Mouse (Mus musculus) midbrain, embryonic 10.5 days (tissue): ENCODE data around the gene Cep83. TPM values are rescaled to one million over a fixed set of nuclear protein-coding genes. Genes with fewer than 3 reads are reported as not detected.

Experiments used
- DNase-seq: peaks from one replicate; pipeline ENCODE4 v3.0.0-alpha.2; 2017; ENCODE audit warnings: low spot score
- H3K27ac ChIP-seq: fragments of 300-500 bp; sonication (generic); replicated peaks from 2 replicates; pipeline ENCODE4 v1.5.1; 2016; ENCODE audit warnings: mild to moderate bottlenecking
- H3K27me3 ChIP-seq: fragments of 300-500 bp; sonication (generic); 2 replicates; pipeline ENCODE4 v1.6.1; 2016; ENCODE audit warnings: low read depth, mild to moderate bottlenecking; ENCODE audit not compliant: poor library complexity, severe bottlenecking
- H3K36me3 ChIP-seq: fragments of 300-500 bp; sonication (generic); 2 replicates; pipeline ENCODE4 v1.6.1; 2016; ENCODE audit warnings: mild to moderate bottlenecking, moderate library complexity
- H3K4me1 ChIP-seq: fragments of 300-500 bp; sonication (generic); 2 replicates; pipeline ENCODE4 v1.6.1; 2016
- H3K4me3 ChIP-seq: fragments of 300-500 bp; sonication (generic); 2 replicates; pipeline ENCODE4 v1.5.1; 2016; ENCODE audit warnings: mild to moderate bottlenecking, moderate library complexity
- H3K9me3 ChIP-seq: fragments of 300-500 bp; sonication (generic); replicated peaks from 2 replicates; pipeline ENCODE4 v1.6.1; 2016; ENCODE audit warnings: mild to moderate bottlenecking
- WGBS: fragments of 180-500 bp; shearing (Covaris S2); methylation state at CpG from one replicate; pipeline ENCODE4 v1.1.7; 2016; 5-methylcytosine and 5-hydroxymethylcytosine counted together
- polyA plus RNA-seq: library from polyadenylated mRNA; unstranded; fragments of >200 nt; fragmentation: Nextera tagmentation; extraction: Ambion mirVana; gene quantifications from 2 replicates; pipeline ENCODE4 v1.2.1, GENCODE M21; 2016

Gene Cep83
- polyA plus RNA-seq, 1 experiment from 2014 or later, result 17.2 TPM

DNA sequence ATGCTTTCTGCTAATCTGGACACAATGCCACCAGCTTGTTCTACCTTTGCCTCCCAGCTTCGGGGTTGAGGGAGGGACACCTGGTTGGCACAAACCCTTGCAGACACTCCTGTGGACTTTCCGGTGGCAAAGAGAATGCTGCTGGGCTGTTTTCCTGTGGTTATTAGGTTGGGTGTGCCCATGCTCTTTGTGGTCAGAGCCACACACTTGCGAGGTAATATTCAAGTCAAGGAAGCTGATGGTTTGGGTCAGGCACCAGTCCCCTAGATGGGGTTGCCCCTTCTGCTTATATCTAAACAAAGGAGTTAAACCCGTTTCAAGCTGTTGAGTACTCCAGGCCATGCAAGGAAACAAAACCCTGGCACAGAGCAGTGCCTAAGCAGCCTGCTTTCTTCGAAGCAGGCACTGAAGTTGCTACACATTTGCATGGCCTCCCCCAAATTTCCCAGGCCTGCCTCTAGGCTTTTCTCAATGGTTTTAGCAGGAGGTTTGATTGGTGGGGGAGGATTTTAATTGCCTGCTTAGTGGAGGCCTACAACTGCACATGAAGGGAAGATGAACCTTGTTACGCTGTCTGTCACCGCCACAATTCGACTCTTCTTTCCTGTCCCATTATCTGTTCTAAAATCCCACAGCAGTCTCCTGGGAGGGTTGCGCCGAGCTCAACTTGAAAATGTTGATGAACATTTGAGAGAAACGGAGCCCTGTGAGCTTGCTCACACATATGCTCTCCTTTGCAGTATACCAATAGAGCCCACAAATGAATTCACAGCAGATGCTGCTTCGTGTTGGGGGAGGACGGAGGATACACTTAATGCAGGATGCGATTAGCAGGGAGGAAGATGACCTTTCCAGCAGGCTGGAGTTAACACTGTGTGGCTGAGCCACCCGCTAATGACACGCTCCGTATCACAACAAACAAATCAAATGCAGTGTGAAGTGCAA, 123.7 kb downstream of the Cep83 start:
- Histone ChIP-seq H3K9me3 (no peaks in the 10 kb centered on the region), H3K4me1 (peaks cover 18% of the 10 kb centered on the region), H3K27me3 (no peaks in the 10 kb centered on the region), H3K27ac (peak overlapping the region; percentile 61), H3K4me3 (no peak overlapping the region), H3K36me3 (peaks cover 28% of the 10 kb centered on the region)
- WGBS, result 72% methylated on average over 17 of the region's 17 CpGs
- DNase-seq, result no peak

DNA sequence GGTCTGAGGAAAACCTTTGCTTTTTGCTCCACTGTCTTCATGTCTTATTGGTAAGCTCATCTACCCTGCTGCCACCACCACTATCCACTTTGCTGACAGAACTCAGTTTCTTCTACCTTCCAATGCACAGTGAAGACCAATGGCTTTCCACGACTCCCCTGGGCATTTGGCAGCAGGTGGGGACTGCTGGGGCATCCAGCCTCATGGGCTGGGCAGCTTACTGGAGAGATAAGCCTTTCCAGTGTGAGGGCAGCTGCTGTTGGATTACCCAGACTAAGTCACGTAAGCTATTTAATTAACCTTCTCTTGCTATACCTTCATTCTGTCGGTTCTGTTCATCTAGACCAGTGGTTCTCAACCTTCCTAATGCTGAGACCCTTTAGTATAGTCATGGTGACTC, 129.7 kb downstream of the Cep83 start:
- Histone ChIP-seq H3K4me3 (no peak overlapping the region), H3K4me1 (no peaks in the 10 kb centered on the region; the same call in 1 of the 2 replicates), H3K27me3 (no peaks in the 10 kb centered on the region), H3K9me3 (no peaks in the 10 kb centered on the region), H3K27ac (no peak overlapping the region), H3K36me3 (peaks cover 8% of the 10 kb centered on the region; the same call in 1 of the 2 replicates)
- 89% methylated on average over 3 of the region's 3 CpGs for WGBS
- DNase-seq, result no peak

DNA sequence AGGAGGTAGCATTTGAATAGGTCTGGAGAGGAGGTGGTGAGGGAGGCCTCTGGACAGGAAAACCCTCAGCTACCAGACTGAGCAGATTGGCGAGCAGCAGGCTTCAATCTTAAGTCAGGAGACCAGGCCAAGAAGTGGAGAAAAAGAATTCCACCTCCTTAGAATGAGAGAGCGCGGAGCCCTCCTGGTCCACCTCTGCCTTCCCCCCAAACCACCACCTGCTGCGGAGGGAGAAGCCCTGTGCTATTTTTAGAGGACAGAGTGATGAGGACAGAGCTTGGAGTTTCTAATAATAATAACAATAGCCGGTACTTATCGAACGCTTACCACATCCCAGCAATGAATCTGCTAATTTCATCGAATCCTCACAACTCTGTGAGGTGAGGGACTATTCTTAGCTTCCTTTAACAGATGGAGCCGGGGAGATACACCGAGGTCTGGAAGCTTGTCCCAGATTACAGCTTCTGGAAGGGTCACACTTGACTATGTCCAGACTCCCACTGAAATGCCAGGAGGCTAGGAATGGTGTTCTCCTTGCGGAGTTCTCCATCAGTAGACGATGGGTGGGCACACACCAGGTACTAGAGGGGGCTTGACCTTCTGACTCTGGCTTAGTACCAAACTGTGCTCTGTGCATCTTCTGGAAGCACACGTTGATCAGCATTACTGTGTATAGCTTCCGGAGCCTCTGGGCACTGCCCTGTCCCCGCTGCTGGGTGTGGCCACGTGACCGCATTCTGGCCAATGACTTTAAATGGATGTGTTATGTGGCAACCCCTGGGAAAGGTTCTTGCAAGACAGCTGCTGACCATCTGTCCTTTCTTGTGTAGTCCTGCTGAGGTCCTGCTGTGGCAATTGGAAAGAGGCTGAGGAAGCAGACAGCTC, 130.6 kb downstream of the Cep83 start:
- Histone ChIP-seq H3K27ac (no peak overlapping the region), H3K4me3 (no peak overlapping the region), H3K27me3 (no peaks in the 10 kb centered on the region), H3K4me1 (no peaks in the 10 kb centered on the region), H3K36me3 (peaks cover 12% of the 10 kb centered on the region), H3K9me3 (no peaks in the 10 kb centered on the region)
- no peak for DNase-seq
- 90% methylated on average over 17 of the region's 17 CpGs for WGBS

DNA sequence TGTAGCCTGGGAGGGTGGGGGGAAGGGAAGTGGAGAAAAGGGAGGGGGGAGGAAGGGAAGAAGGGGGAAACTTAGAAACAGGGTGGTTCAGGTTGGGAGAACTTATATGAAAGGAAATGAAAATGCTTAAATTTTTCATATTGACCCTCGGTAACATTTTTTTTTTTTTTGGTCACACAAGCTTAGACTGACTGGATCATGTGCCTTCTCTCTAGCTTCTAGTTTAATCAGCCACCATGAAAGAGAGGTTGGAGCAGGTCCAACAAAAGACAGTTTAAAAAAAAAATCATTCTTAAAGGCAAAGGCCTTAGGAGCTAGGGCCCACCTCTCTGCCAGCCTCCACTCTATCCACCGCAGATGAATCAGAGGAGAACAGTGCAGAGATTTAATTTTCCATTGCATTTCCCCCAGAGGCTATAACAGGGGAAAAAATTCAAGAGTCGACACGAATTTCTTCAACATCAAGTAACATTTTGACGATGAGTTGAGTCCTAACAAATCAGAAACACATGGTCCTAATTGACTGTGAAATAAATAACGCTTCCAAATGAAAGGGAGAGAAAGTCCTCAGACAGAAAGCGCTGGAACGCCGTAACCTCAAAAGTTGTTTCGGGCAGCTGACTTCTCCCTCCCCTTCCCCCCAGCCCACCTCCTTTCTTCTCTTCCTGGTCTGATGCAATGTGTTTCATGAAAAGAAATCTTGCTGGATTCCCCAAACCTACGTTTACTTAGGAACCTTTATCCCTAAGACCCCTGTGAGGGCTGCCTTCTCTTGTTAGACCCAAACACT, 135.7 kb downstream of the Cep83 start:
- no peak for DNase-seq
- peaks cover 35% of the 10 kb centered on the region for H3K36me3 ChIP-seq
- no peaks in the 10 kb centered on the region for H3K9me3 ChIP-seq
- H3K27ac ChIP-seq, result peak overlapping the region; percentile 6; the same call in 1 of the 2 replicates
- no peaks in the 10 kb centered on the region for H3K27me3 ChIP-seq
- 68% methylated on average over 11 of the region's 11 CpGs for WGBS
- peaks cover 5% of the 10 kb centered on the region; the same call in 1 of the 2 replicates for H3K4me1 ChIP-seq
- no peak overlapping the region for H3K4me3 ChIP-seq

DNA sequence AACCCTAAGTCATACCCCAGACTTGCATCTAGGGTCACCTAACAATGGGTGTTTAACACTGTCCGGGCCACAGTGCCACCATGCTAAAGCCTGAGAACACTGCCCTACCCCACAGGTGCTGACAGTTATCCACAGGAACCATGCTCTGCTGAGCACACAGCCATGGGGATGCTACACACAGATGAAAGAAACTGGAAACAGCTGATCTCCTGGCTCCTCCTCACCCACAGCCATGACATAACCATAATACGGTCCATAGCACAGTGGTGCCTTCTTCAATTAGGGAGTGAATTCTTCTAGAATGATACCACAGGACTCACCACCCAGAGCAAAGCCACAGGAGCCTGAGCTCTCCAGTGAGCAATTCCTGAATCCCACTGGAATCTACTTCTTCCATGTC, 137.5 kb downstream of the Cep83 start:
- H3K4me1 ChIP-seq, result peaks cover 5% of the 10 kb centered on the region; the same call in 1 of the 2 replicates
- H3K9me3 ChIP-seq, result no peaks in the 10 kb centered on the region
- 94% methylated on average over 2 of the region's 2 CpGs for WGBS
- H3K27me3 ChIP-seq, result no peaks in the 10 kb centered on the region
- no peak overlapping the region for H3K4me3 ChIP-seq
- H3K27ac ChIP-seq, result no peak overlapping the region
- no peak for DNase-seq
- H3K36me3 ChIP-seq, result peaks cover 41% of the 10 kb centered on the region

DNA sequence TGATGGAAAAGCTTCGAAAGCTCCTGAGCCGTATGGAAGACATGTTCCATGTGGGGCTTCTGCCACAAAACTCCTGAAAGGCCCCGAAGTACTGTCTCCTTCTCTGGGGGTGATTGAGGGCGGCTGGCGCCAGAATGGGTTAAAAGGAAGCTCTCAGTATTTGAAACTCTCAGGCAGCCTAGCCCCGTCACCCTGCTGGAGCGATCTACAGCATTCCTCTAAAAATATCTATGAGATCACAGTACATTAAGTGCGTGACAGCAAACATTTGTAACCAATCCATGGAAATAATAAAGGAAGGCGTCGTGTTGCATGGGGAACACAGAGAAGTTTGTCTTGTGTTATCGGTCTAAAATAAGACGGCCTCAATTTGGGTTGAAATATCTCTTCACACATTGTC, 138.0 kb downstream of the Cep83 start:
- WGBS, result 95% methylated on average over 12 of the region's 12 CpGs
- Histone ChIP-seq H3K27me3 (no peaks in the 10 kb centered on the region), H3K36me3 (peaks cover 45% of the 10 kb centered on the region), H3K9me3 (no peaks in the 10 kb centered on the region), H3K4me1 (peaks cover 5% of the 10 kb centered on the region; the same call in 1 of the 2 replicates), H3K4me3 (no peak overlapping the region), H3K27ac (no peak overlapping the region)
- no peak for DNase-seq

DNA sequence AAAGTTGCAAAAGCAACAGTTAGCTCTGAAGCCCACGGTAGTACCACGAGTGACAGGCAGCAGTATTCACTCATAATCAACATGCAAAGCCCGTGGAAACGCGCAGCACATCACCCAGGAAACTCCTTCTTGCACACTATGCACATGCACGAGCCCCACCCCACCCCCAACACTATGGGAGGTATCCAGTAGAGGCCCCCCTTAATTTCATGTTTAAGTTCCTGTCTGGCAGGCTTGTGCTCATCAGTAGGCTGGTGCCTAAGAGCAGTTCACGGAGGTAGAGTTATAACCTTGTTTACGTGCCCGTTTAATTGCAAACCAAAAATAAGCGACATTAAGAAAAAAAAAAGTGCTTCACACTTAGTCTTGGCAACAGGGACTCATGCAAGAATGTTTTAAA, 138.9 kb downstream of the Cep83 start:
- Histone ChIP-seq H3K36me3 (peaks cover 53% of the 10 kb centered on the region), H3K4me3 (no peak overlapping the region), H3K9me3 (no peaks in the 10 kb centered on the region), H3K27me3 (no peaks in the 10 kb centered on the region), H3K4me1 (peaks cover 5% of the 10 kb centered on the region; the same call in 1 of the 2 replicates), H3K27ac (no peak overlapping the region)
- no peak for DNase-seq
- 94% methylated on average over 10 of the region's 10 CpGs for WGBS

DNA sequence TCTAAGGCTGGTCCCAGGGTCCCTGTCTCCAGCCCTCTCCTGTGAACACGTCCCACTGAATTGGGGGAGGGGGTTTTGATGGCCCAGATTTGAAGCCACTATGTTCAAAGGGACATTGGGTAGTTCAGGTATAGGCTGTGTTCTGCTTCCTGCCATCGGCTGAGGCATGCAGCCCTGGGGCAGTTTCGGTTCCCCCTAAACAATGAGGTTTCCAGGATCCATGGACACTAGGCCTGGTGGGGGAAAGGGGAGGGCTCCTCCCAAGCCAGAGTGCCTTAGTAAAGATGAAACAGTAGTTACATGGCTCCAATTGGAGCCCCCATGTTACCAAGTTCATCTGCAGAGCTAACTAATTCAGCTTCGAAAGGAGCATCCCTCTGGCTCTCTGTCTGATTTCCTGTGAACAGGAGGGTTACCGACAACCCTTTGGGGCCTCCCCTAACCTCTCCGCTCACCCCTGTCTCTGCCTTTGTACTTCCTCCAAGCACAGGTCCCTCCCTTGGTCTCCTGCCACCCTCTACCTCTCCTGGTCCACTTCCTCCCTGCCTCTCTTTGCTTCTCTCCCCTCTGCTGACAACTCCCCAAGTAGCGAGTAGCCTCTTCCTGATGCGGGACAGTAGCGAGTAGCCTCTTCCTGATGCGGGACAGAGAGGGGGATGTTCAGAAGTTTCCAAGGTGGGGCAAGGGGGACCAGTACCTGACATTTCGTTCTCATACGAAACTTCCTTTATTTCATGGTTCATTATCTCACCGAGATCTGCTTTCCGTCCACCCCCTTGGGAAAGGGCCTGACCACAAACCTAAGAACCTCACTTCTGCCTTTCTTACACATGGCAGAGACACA, 139.7 kb downstream of the Cep83 start:
- no peak overlapping the region for H3K27ac ChIP-seq
- peaks cover 5% of the 10 kb centered on the region; the same call in 1 of the 2 replicates for H3K4me1 ChIP-seq
- WGBS, result 90% methylated on average over 14 of the region's 14 CpGs
- H3K4me3 ChIP-seq, result no peak overlapping the region
- no peaks in the 10 kb centered on the region for H3K27me3 ChIP-seq
- H3K9me3 ChIP-seq, result no peaks in the 10 kb centered on the region
- DNase-seq, result no peak
- peaks cover 61% of the 10 kb centered on the region for H3K36me3 ChIP-seq

DNA sequence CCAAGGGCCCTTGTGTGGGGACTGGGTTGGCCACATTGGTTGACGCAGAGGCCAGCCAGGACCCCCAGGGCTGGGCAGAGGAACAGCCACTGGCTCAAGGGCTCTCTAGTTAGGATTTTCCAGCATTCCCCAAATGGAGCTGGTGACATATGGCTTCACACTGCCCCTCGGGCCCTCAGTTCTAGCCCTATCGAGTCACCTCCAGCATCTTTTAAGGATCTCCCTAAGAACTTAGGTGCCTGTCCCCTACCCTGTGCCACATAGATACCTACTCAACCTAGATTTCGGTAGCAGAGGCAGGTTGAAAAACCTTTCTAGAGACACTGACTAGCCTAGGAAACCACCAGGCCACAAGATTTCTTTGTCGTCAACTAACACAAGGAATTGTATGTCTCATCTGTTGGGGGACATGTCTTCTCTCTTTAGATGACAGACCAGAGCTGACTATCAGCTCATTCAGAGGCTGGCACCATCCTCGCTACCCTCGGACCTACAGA, 140.3 kb downstream of the Cep83 start:
- Histone ChIP-seq H3K4me1 (peaks cover 5% of the 10 kb centered on the region; the same call in 1 of the 2 replicates), H3K4me3 (no peak overlapping the region), H3K27me3 (no peaks in the 10 kb centered on the region), H3K9me3 (no peaks in the 10 kb centered on the region), H3K27ac (no peak overlapping the region), H3K36me3 (peaks cover 58% of the 10 kb centered on the region)
- no peak for DNase-seq
- WGBS, result 95% methylated on average over 7 of the region's 7 CpGs

DNA sequence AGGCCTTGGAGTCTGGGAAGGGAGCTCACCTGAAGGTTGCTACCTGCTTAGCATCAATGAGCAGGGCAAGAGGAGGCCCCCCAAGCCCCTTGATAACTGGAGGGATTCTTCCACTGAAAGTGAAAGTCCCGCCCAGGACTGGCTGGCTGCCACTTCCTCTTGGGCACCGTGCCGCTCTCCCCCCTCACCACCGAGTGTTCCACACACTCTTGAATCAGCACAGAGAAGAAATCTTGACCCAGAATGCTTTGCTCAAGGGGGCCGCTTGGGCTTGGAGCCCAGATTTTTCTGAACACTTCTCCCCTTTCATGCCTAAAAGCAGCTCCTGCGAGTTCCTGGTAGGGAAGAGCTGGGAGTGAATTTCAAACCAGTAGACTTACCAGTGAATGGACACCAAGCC, 141.0 kb downstream of the Cep83 start:
- H3K27me3 ChIP-seq, result no peaks in the 10 kb centered on the region
- no peaks in the 10 kb centered on the region for H3K9me3 ChIP-seq
- H3K4me1 ChIP-seq, result peaks cover 5% of the 10 kb centered on the region; the same call in 1 of the 2 replicates
- DNase-seq, result no peak
- WGBS, result 88% methylated on average over 6 of the region's 6 CpGs
- H3K4me3 ChIP-seq, result no peak overlapping the region
- H3K36me3 ChIP-seq, result peaks cover 62% of the 10 kb centered on the region
- no peak overlapping the region for H3K27ac ChIP-seq

DNA sequence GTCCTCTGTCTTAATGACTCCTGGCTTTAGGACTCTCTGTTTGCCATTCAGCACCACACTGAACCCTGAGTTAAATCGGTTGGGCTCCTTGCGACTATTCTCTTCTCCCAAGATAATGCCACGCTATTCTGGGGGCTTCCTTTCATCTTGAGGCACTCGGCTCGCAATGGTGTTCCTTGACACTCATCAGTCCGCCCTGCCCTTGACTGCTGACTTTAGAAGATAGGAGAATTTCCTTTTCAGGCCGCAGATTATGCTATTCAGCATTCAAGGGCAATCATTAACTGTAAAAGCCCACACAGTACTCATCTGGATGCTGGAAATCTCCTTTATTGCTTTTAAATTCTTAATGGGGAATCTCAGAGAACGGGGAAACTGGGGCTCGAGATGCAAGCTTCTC, 147.4 kb downstream of the Cep83 start:
- H3K27me3 ChIP-seq, result no peaks in the 10 kb centered on the region
- H3K4me1 ChIP-seq, result no peaks in the 10 kb centered on the region
- H3K36me3 ChIP-seq, result peaks cover 52% of the 10 kb centered on the region
- no peak for DNase-seq
- H3K9me3 ChIP-seq, result no peaks in the 10 kb centered on the region
- H3K27ac ChIP-seq, result no peak overlapping the region
- no peak overlapping the region for H3K4me3 ChIP-seq
- 91% methylated on average over 9 of the region's 9 CpGs for WGBS
